Mouse (Mus musculus) megakaryocyte, embryonic 14.5 days (primary cell): ENCODE data around the gene C2. TPM values are rescaled to one million over a fixed set of nuclear protein-coding genes. Genes with fewer than 3 reads are reported as not detected.

Experiments
- H3K27me3 ChIP-seq: replicated peaks from 2 replicates; pipeline ENCODE3; 2012; ENCODE audit warnings: inconsistent platforms
- H3K36me3 ChIP-seq: replicated peaks from 2 replicates; pipeline ENCODE3; 2012; ENCODE audit warnings: low read length, inconsistent platforms, mixed read lengths
- H3K4me1 ChIP-seq: 2 replicates; pipeline ENCODE4 v1.6.1; 2012; ENCODE audit warnings: inconsistent platforms
- H3K4me3 ChIP-seq: replicated peaks from 2 replicates; pipeline ENCODE3; 2012; ENCODE audit warnings: moderate library complexity, mild to moderate bottlenecking, inconsistent platforms
- H3K9me3 ChIP-seq: 2 replicates; pipeline ENCODE4 v1.6.1; 2012; ENCODE audit warnings: inconsistent platforms
- FLI1 ChIP-seq: IDR thresholded peaks from 2 replicates; pipeline ENCODE4 v1.6.1; 2012; ENCODE audit warnings: low read length, inconsistent platforms, mixed read lengths
- GATA1 ChIP-seq: IDR thresholded peaks from 3 replicates; pipeline ENCODE4 v1.6.1; 2012; ENCODE audit warnings: mixed read lengths, low read length, inconsistent platforms, borderline replicate concordance
- polyA plus RNA-seq: library from polyadenylated mRNA; stranded (reverse); fragments of >175 nt; gene quantifications from 2 replicates; pipeline ENCODE4 v1.2.3, GENCODE M21; 2012; ENCODE audit warnings: low replicate concordance; ENCODE audit not compliant: insufficient read depth

The C2 gene
- polyA plus RNA-seq, 1 experiment = 3.0 TPM

DNA sequence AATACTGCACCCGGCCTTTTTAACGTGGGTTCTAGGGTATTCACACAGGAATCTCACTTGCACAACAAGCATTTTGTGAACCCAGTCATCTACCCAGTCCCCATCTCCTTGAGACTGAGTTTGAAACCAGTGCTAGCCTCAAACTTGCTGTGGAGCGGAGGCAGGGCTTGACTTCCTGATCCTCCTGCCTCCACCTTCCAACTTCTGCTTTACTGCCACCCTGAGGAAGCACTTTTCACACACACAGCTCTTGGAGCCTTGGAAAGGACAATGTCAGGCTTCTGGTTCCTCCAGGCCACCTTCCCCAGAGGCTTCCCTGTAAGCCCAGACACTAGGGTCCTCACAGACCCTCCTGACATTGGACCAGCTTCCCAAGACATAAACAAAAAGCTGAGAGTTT lies 14.7 kb downstream of the C2 start:
- H3K4me1 ChIP-seq = peaks cover 83% of the 10 kb centered on the region
- H3K27me3 ChIP-seq = no peaks in the 10 kb centered on the region
- no peaks in the 10 kb centered on the region for H3K9me3 ChIP-seq
- no peaks in the 10 kb centered on the region for H3K36me3 ChIP-seq
- TF ChIP-seq FLI1 = no peak
- TF ChIP-seq GATA1 = no peak
- H3K4me3 ChIP-seq = peak overlapping the region; percentile 50

DNA sequence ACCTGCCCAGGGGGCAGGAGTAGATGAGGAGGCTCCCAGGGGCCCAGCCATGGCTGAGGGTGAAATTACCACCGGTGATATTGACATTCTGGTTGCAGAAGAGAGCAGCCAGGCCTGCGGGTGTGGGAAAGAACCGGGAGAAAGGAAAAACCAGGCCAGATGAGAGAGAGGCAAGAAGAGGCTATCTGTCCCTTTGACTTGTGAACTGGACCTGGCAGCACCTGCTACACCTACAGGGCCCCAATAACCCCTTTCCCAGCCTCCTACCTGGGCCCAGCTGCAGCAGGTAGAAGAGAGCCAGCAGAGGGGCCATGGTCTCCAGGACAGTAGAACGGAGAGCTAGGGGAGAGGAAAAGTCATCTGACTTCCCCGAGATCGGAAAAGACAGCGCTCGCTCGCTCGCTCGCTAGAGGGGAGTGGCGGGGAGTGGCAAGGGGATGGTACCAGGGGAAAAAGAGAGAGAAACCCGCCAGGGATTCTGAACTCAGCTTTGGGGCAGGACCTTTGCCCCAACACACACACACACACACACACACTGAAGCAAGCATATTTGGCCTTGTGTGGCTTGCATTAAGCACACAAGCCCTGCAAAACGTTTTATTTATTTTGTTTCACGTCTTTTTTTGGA lies 16.3 kb downstream of the C2 start, which contains the start of gene Gm20547:
Gm20547 (minus strand) TSS at position 360 of the 628 bp plus-strand sequence.
- Histone ChIP-seq H3K9me3 (no peaks in the 10 kb centered on the region), H3K36me3 (no peaks in the 10 kb centered on the region), H3K4me1 (peaks cover 69% of the 10 kb centered on the region), H3K27me3 (no peaks in the 10 kb centered on the region), H3K4me3 (no peak within 1 kb of the TSS)
- TF ChIP-seq FLI1 (no peak), GATA1 (no peak)

DNA sequence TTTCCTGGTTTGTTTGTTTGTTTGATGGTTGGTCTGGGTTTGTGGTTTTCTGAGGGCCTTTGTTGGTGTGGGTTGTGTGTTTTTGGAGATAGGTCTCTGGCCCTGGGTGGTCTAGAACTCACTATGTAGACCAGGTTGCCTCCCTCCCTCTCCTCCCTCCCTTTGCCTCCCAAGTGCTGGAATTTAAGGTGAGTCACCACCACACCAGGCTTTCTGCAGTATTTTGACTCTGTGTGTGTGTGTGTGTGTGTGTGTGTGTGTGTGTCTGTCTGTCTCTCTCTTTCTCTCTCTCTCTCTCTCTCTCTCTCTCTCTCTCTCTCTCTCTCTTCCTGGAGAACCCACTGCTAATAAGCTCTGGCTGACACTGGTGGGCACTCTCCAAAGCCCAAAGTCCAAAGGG lies 16.9 kb downstream of the C2 start:
- Histone ChIP-seq H3K27me3 (peaks cover 3% of the 10 kb centered on the region), H3K4me3 (no peak overlapping the region), H3K36me3 (no peaks in the 10 kb centered on the region), H3K9me3 (no peaks in the 10 kb centered on the region), H3K4me1 (peaks cover 63% of the 10 kb centered on the region)
- TF ChIP-seq FLI1 = no peak
- no peak for TF ChIP-seq GATA1

DNA sequence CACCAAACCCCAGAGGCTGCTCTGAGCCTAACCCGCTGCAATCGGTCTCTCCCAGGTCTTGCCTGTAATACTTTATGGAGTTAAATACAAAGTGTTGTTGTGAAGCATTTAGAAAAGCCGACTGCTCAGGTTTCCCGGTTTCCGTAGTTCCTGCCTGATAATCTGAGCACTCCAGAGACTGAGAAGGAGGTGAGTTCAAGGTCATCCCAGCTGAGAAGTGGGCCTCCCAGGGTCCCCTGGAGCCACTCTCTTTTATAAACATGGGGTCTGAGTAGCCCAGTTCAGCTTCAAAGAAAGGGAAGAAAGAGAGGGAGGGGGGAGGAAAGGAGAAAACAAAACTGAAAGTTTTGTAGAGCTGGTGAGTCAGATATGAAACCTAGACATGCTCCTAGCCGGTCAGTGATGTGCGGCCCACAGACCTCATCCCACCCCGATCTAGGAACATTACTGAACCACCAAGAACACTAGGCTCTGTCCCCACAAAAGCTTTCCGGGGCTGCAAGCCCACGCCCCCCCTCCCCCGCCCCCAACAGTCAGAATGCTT lies 18.7 kb downstream of the C2 start, which contains the start of gene Zbtb12:
Zbtb12 (plus strand) TSS at position 148 of the 544 bp plus-strand sequence.
- TF ChIP-seq GATA1 (no peak), FLI1 (no peak)
- Histone ChIP-seq H3K36me3 (no peaks in the 10 kb centered on the region), H3K4me3 (peak within 1 kb of the TSS; percentile 79), H3K4me1 (peaks cover 45% of the 10 kb centered on the region), H3K27me3 (peaks cover 9% of the 10 kb centered on the region), H3K9me3 (no peaks in the 10 kb centered on the region)

DNA sequence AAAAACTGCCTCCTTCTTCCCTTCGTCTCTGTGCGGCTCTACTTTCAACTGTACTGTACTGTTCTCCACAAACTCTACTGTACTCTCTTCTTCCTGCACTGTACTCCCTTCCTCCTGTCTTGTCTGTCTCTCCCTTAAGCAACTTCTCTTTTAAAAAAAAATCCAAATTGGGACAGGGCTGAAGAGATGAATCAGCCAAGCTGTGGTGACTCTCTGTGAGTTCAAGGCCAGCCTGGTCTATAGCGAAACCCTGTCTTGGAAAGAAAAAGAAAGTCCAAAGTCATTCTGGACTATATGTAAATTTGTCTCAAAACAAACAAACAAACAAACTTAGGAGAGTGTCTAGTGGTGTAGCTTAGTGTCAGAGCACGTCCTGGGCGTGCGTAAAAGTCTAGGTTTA lies 23.7 kb downstream of the C2 start:
- no peaks in the 10 kb centered on the region for H3K36me3 ChIP-seq
- TF ChIP-seq FLI1 = no peak
- H3K27me3 ChIP-seq = peaks cover 21% of the 10 kb centered on the region
- H3K4me3 ChIP-seq = no peak overlapping the region
- no peaks in the 10 kb centered on the region for H3K9me3 ChIP-seq
- peaks cover 4% of the 10 kb centered on the region for H3K4me1 ChIP-seq

DNA sequence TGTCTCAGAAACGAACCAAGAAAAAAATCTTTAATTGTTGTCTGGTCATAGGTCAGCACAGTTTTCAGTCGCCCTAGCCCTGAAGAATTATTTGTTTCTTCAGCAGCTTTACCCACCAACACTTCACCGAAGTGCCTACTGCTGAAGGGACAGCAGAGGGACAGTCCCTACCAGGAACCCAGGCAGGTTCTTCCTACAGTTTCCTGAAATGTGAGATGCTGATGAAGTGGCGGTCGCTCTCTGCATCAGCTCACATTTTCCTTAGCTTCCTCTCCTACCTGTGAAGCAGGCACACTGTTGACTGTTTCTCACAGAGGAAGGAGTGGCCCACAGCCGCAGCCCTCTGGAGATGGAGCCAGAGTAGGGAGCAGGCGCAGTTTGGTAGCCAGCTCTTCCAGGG lies 32.1 kb downstream of the C2 start:
- Histone ChIP-seq H3K27me3 (peaks cover 43% of the 10 kb centered on the region), H3K4me3 (no peak overlapping the region), H3K36me3 (no peaks in the 10 kb centered on the region), H3K9me3 (no peaks in the 10 kb centered on the region), H3K4me1 (peaks cover 9% of the 10 kb centered on the region; the same call in 1 of the 2 replicates)
- no peak for TF ChIP-seq FLI1
- no peak for TF ChIP-seq GATA1

DNA sequence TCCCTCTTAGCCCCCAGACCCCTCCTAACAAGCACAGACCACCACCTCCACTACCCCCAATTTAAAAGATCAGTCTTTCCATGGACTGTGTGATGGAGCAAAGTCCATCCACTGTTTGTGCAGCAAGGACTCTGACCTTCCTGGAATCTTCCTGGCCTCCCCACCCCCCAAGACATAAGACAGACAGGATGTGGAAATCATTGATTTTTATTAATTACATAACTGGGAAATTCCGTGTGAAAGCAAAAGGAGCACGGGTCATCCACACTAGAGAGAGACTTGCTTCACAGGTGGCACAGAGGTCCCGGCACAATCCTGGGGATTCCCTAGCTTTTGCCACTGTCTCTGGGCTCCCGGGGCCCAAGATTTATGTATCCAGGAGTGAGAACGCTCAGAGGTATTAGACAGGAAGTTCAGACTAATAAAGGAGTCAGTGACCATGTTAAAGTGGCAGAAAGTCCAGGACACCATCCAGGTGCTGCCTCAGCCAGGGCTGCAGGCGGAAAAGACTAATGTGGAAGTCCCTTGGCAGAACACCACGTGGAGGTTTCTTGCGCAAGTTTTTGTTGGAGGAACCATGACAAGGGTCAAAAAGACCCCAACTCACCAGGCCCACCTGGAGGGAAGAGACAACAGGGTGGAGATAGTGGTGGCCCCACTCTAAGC lies 35.5 kb downstream of the C2 start, which contains the start of gene Cfb:
Cfb (minus strand) TSS at position 103 of the 666 bp plus-strand sequence.
- TF ChIP-seq FLI1 = no peak
- H3K36me3 ChIP-seq = peaks cover 9% of the 10 kb centered on the region
- H3K27me3 ChIP-seq = peaks cover 51% of the 10 kb centered on the region
- no peak within 1 kb of the TSS for H3K4me3 ChIP-seq
- no peaks in the 10 kb centered on the region for H3K9me3 ChIP-seq
- H3K4me1 ChIP-seq = peaks cover 39% of the 10 kb centered on the region

DNA sequence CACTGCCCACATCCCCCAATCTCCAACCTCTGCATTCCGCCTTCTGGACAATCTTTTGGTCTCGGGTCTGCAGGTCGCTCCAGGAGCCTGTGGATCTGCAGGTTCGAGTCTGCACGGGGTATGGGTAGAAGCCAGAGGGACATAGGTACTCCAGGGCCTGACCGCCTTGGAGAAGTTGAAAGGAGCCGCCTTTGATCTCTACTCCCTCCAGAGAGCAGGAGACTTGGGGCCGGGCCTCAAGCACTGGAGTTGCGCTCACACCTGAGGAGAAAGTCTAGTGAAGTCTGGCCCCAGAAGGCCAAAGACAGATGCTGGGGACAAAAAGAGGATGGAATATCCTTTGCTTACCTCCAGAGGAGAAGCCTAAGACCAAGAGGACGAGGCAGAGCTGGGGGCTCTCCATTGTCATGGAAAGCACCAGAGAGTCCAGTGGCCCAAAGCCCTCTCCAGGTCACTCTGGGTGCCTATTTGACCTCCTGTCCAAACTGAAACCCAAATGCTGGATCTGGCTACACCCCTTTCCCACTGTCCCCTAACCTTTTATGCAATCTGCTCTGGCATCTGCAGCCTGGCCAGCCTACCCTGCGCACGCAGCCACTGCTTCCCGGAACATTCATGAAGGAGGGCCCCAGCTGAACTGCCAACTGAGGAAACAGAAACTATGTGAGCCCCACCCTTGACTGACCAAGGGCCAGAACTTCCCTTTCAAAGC lies 36.2 kb downstream of the C2 start:
- no peak for TF ChIP-seq FLI1
- H3K36me3 ChIP-seq = peaks cover 15% of the 10 kb centered on the region
- H3K4me3 ChIP-seq = no peak overlapping the region
- H3K4me1 ChIP-seq = peaks cover 39% of the 10 kb centered on the region
- peaks cover 51% of the 10 kb centered on the region for H3K27me3 ChIP-seq
- no peaks in the 10 kb centered on the region for H3K9me3 ChIP-seq

DNA sequence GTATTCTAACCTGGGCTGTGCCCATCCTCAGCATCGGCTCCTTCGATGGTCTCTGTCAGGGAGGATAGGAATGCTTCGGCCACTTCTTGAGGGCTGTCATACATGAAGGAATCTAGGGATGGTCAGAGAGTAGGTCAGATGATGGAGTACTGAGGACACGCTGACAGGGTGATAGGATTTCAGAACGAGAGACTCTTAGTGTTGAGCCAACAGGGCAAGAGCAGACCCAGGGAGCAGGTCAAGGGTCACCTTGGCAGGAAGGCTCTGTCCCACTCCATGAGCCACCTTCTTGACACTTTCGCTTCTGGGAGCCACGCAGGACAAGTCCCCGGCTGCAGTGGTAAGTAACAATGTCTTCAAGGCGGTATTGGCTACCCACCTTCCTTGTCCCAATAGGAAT lies 37.6 kb downstream of the C2 start:
- Histone ChIP-seq H3K4me3 (no peak overlapping the region), H3K4me1 (peaks cover 39% of the 10 kb centered on the region), H3K27me3 (peaks cover 48% of the 10 kb centered on the region), H3K9me3 (no peaks in the 10 kb centered on the region), H3K36me3 (peaks cover 29% of the 10 kb centered on the region)
- TF ChIP-seq FLI1 (no peak), GATA1 (no peak)

DNA sequence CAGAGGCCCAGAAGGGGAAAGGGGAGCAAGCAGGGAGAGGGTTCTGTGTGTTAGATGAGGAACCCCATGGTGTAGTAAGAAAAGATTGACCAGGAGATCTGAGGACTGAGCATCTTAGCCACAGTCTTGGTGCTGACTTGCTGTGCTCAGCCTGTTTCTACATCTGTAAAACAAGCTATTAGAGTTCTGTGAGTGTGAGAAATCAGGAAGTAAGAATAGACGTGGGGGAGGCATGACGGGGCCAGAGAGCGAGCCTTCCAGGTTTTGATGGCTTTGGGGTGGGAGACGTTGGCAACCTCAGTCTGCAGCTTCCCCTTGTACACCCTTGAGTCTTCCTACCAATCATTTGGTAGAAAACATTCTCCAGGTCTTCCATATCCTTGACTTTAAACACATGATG lies 39.4 kb downstream of the C2 start:
- peaks cover 30% of the 10 kb centered on the region for H3K4me1 ChIP-seq
- peaks cover 35% of the 10 kb centered on the region for H3K27me3 ChIP-seq
- TF ChIP-seq FLI1 = no peak
- no peak for TF ChIP-seq GATA1
- peaks cover 47% of the 10 kb centered on the region for H3K36me3 ChIP-seq
- H3K4me3 ChIP-seq = no peak overlapping the region
- H3K9me3 ChIP-seq = no peaks in the 10 kb centered on the region
